Mouse (Mus musculus) embryonic facial prominence, embryonic 11.5 days (tissue): ENCODE results near the gene Patj. TPM values are rescaled to one million over a fixed set of nuclear protein-coding genes. Genes with fewer than 3 reads are reported as not detected.

Source experiments
- ATAC-seq: fragments of 200-750 bp; cut with Nextera tagmentation; replicated peaks from 2 replicates; pipeline ENCODE4 v1.8.0; 2017; ENCODE audit warnings: low read depth; ENCODE audit not compliant: insufficient number of reproducible peaks, low FRiP score, low TSS enrichment
- DNase-seq: peaks from one replicate; pipeline ENCODE4 v3.0.0-alpha.2; 2015; ENCODE audit warnings: low spot score
- H3K27ac ChIP-seq: fragments of 300-500 bp; sonication (generic); replicated peaks from 2 replicates; pipeline ENCODE4 v1.5.1; 2014; ENCODE audit warnings: mild to moderate bottlenecking, low read depth, low read length, control low read depth
- H3K27me3 ChIP-seq: fragments of 300-500 bp; sonication (generic); 2 replicates; pipeline ENCODE4 v1.6.1; 2014; ENCODE audit warnings: mild to moderate bottlenecking, low read length, moderate library complexity, mixed read lengths; ENCODE audit not compliant: control insufficient read depth, insufficient read depth
- H3K36me3 ChIP-seq: fragments of 300-500 bp; sonication (generic); replicated peaks from 2 replicates; pipeline ENCODE4 v1.6.1; 2014; ENCODE audit warnings: low read depth, mild to moderate bottlenecking, low read length, moderate library complexity, mixed read lengths; ENCODE audit not compliant: control insufficient read depth, insufficient read depth
- H3K4me1 ChIP-seq: fragments of 300-500 bp; sonication (generic); 2 replicates; pipeline ENCODE4 v1.6.1; 2014; ENCODE audit warnings: low read length, mixed read lengths; ENCODE audit not compliant: control insufficient read depth, insufficient read depth
- H3K4me2 ChIP-seq: fragments of 300-500 bp; sonication (generic); 2 replicates; pipeline ENCODE4 v1.6.1; 2014; ENCODE audit warnings: low read depth, mild to moderate bottlenecking, control low read depth, low read length, moderate library complexity
- H3K4me3 ChIP-seq: fragments of 300-500 bp; sonication (generic); 2 replicates; pipeline ENCODE4 v1.5.1; 2014; ENCODE audit warnings: low read depth, low read length, control low read depth
- H3K9ac ChIP-seq: fragments of 300-500 bp; sonication (generic); replicated peaks from 2 replicates; pipeline ENCODE4 v1.6.1; 2014; ENCODE audit warnings: mild to moderate bottlenecking, control low read depth, low read length
- H3K9me3 ChIP-seq: fragments of 300-500 bp; sonication (generic); replicated peaks from 2 replicates; pipeline ENCODE4 v1.6.1; 2016; ENCODE audit warnings: mild to moderate bottlenecking, low read length, inconsistent platforms, mixed read lengths; ENCODE audit not compliant: control insufficient read depth
- WGBS: fragments of 180-500 bp; shearing (Covaris S2); extraction: QIAGEN DNeasy Blood & Tissue Kit; methylation state at CpG from one replicate; pipeline ENCODE4 v1.1.7; 2014; 5-methylcytosine and 5-hydroxymethylcytosine counted together
- polyA plus RNA-seq: library from polyadenylated mRNA; unstranded; fragments of >200 nt; fragmentation: Nextera tagmentation; extraction: Ambion mirVana; gene quantifications from 2 replicates; pipeline ENCODE4 v1.2.1, GENCODE M21; 2014

The Patj gene
- polyA plus RNA-seq, 1 experiment from 2014 or later, result 13.2 TPM

- no peak for ATAC-seq
- H3K27me3 ChIP-seq, result no peaks in the 10 kb centered on the region
- H3K4me2 ChIP-seq, result no peak overlapping the region
- H3K4me3 ChIP-seq, result no peak overlapping the region
- H3K4me1 ChIP-seq, result no peaks in the 10 kb centered on the region
- DNase-seq, result no peak
- H3K9ac ChIP-seq, result no peak overlapping the region
- no peak overlapping the region for H3K27ac ChIP-seq
- WGBS, result 87% methylated on average over 10 of the region's 10 CpGs
- H3K36me3 ChIP-seq, result no peaks in the 10 kb centered on the region
- H3K9me3 ChIP-seq, result no peaks in the 10 kb centered on the region
These were observed 40.3 kb downstream of the Patj start for GRCm38 (mm10) chr4:98435641-98436457.

GRCm38 (mm10) chr4:98436664-98437363 is 41.2 kb downstream of the Patj start:
- no peak overlapping the region for H3K4me2 ChIP-seq
- no peak for ATAC-seq
- no peaks in the 10 kb centered on the region for H3K4me1 ChIP-seq
- H3K36me3 ChIP-seq, result no peaks in the 10 kb centered on the region
- H3K9ac ChIP-seq, result no peak overlapping the region
- H3K27ac ChIP-seq, result no peak overlapping the region
- DNase-seq, result no peak
- H3K27me3 ChIP-seq, result no peaks in the 10 kb centered on the region
- H3K4me3 ChIP-seq, result no peak overlapping the region
- 75% methylated on average over 12 of the region's 12 CpGs for WGBS
- no peaks in the 10 kb centered on the region for H3K9me3 ChIP-seq

- H3K27ac ChIP-seq, result no peak overlapping the region
- DNase-seq, result no peak
- no peaks in the 10 kb centered on the region for H3K9me3 ChIP-seq
- ATAC-seq, result no peak
- H3K4me3 ChIP-seq, result no peak overlapping the region
- H3K36me3 ChIP-seq, result no peaks in the 10 kb centered on the region
- no peaks in the 10 kb centered on the region for H3K4me1 ChIP-seq
- H3K4me2 ChIP-seq, result no peak overlapping the region
- WGBS, result 74% methylated on average over 8 of the region's 8 CpGs
- no peaks in the 10 kb centered on the region for H3K27me3 ChIP-seq
- no peak overlapping the region for H3K9ac ChIP-seq
These were observed 43.8 kb downstream of the Patj start for GRCm38 (mm10) chr4:98439261-98440005.

GRCm38 (mm10) chr4:98441248-98441647 is 45.7 kb downstream of the Patj start:
- no peaks in the 10 kb centered on the region for H3K4me1 ChIP-seq
- H3K4me3 ChIP-seq, result no peak overlapping the region
- no peaks in the 10 kb centered on the region for H3K36me3 ChIP-seq
- H3K27ac ChIP-seq, result no peak overlapping the region
- no peak overlapping the region for H3K9ac ChIP-seq
- 86% methylated on average over 3 of the region's 3 CpGs for WGBS
- DNase-seq (no peak), ATAC-seq (no peak)
- H3K4me2 ChIP-seq, result no peak overlapping the region
- no peaks in the 10 kb centered on the region for H3K27me3 ChIP-seq
- no peaks in the 10 kb centered on the region for H3K9me3 ChIP-seq

- ATAC-seq (0 out of 2 replicates have a peak, but pooled peaks have one; percentile 62), DNase-seq (peak; percentile 69)
- Histone ChIP-seq H3K27me3 (no peaks in the 10 kb centered on the region), H3K9ac (no peak overlapping the region), H3K4me2 (no peak overlapping the region), H3K4me3 (no peak overlapping the region), H3K4me1 (no peaks in the 10 kb centered on the region), H3K27ac (no peak overlapping the region), H3K36me3 (no peaks in the 10 kb centered on the region), H3K9me3 (no peaks in the 10 kb centered on the region)
- WGBS, result 88% methylated on average over 10 of the region's 10 CpGs
These were observed 49.0 kb downstream of the Patj start for GRCm38 (mm10) chr4:98444437-98445139.

- WGBS, result 86% methylated on average over 4 of the region's 4 CpGs
- ATAC-seq, result no peak
These were observed 54.1 kb downstream of the Patj start for GRCm38 (mm10) chr4:98449564-98450263.

GRCm38 (mm10) chr4:98450308-98450707 is 54.7 kb downstream of the Patj start:
- no peak for DNase-seq

More at GRCm38 (mm10) chr4:98449564-98450263, 54.1 kb downstream of the Patj start:
- Histone ChIP-seq H3K4me2 (no peak overlapping the region), H3K9ac (no peak overlapping the region), H3K36me3 (no peaks in the 10 kb centered on the region), H3K9me3 (no peaks in the 10 kb centered on the region), H3K27ac (no peak overlapping the region), H3K27me3 (no peaks in the 10 kb centered on the region), H3K4me3 (no peak overlapping the region), H3K4me1 (no peaks in the 10 kb centered on the region)
- DNase-seq, result no peak

More at GRCm38 (mm10) chr4:98450308-98450707, 54.7 kb downstream of the Patj start:
- no peaks in the 10 kb centered on the region for H3K4me1 ChIP-seq
- no peak for ATAC-seq
- no peaks in the 10 kb centered on the region for H3K36me3 ChIP-seq
- no peak overlapping the region for H3K4me2 ChIP-seq
- no peaks in the 10 kb centered on the region for H3K9me3 ChIP-seq
- WGBS, result 85% methylated on average over 11 of the region's 11 CpGs
- no peak overlapping the region for H3K27ac ChIP-seq
- no peak overlapping the region for H3K4me3 ChIP-seq
- H3K9ac ChIP-seq, result no peak overlapping the region
- no peaks in the 10 kb centered on the region for H3K27me3 ChIP-seq
